13 mouse cellular contexts compared by ENCODE assay signal in the genomic region with DNA sequence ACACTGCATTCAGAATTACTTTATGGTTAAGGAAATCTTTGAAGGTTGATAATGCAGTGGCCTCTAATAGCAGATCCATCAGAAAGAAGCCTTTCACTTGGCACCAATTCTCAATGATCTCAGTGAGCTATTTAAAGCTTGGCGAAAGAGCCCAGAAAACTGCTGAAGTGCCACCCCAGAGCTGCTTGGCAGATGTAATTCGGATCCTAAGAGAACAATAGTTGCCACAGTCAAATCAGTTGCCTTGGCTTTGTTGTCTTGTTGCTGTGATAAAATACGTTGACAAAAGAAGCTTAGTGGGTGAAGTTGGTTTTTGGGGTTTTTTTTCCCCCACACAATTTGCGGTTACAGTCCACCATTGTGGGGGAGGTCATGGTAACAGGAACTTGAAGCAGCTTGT.
DNase-seq lines count a peak whose midpoint lies in the region; ATAC-seq lines count a peak whose summit lies in the region.
"Had no signal": no experiment of that assay in that cellular context is flagged by ENCODE, and none has a peak within 500 bp of the region (broad histone marks: within the 10 kb centered on the region; RNA-seq: fewer than 3 reads in every experiment).

No protein-coding gene starts in this region.

- peaks cover 5% of the 10 kb centered on the region for H3K4me1 ChIP-seq in brown adipose tissue, adult 24 weeks (ENCODE audit: control insufficient read depth, insufficient read depth, insufficient read length, low read length)
- H3K4me1 ChIP-seq: liver, embryonic 13.5 days had no signal

- ATAC-seq in erythroblast, adult 5-6 weeks (replicated peaks; ENCODE audit: low FRiP score, poor library complexity, severe bottlenecking) = no peak
- ATAC-seq: midbrain, embryonic 16.5 days had no signal

- peak overlapping the region; percentile 69 for H3K27ac ChIP-seq in brown adipose tissue, adult 24 weeks (replicated peaks; ENCODE audit: low read depth, low read length)
- H3K27ac ChIP-seq: liver, embryonic 13.5 days had no signal

- peak; percentile 20 to 22 for DNase-seq in heart, adult 9 months (ENCODE audit: low spot score in 2 of 2)
- DNase-seq in heart, adult 11 months = no peak
- peak; percentile 84 for DNase-seq in Muller cell, postnatal 12 days (ENCODE audit: inconsistent ontology term)
- peak; percentile 32 to 43 for DNase-seq in cerebellum, postnatal 25 days
- no peak for DNase-seq in embryo, embryonic 10.5 days (ENCODE audit: low spot score)
- DNase-seq: adrenal gland, adult 8-10 months; gastrocnemius, postnatal 14 days; kidney, adult 9 months; liver, embryonic 13.5 days; right cerebral cortex, postnatal 14 days had no signal

- no peak overlapping the region for H3K4me3 ChIP-seq in brown adipose tissue, adult 24 weeks (ENCODE audit: insufficient read depth, low read depth, low read length)
- H3K4me3 ChIP-seq: liver, embryonic 13.5 days had no signal

Comparison
In these comparisons a context has a peak if more than half of its experiments do, and no peak if none do; other contexts are left out.
1. DNase-seq: peak in heart, adult 9 months (2 of 2), Muller cell, postnatal 12 days (single experiment) and cerebellum, postnatal 25 days (2 of 2); none in heart, adult 11 months (single experiment) and embryo, embryonic 10.5 days (single experiment).